Mouse (Mus musculus) intestine, embryonic 14.5 days (tissue): Measurements from ENCODE around the gene Aars. TPM values are rescaled to one million over a fixed set of nuclear protein-coding genes. Genes with fewer than 3 reads are reported as not detected.

Experiments used
- ATAC-seq: fragments of 200-750 bp; cut with Nextera tagmentation; replicated peaks from 2 replicates; pipeline ENCODE4 v1.8.0; 2017; ENCODE audit warnings: low read depth, moderate number of reproducible peaks, moderate TSS enrichment, moderate library complexity; ENCODE audit not compliant: low FRiP score, low TSS enrichment
- DNase-seq: peaks from one replicate; pipeline ENCODE4 v3.0.0-alpha.2; 2018; ENCODE audit warnings: low spot score
- H3K27ac ChIP-seq: fragments of 300-500 bp; sonication (generic); 2 replicates; pipeline ENCODE4 v1.5.1; 2014; ENCODE audit warnings: low read depth, mild to moderate bottlenecking, control low read depth
- H3K27me3 ChIP-seq: fragments of 300-500 bp; sonication (generic); replicated peaks from 2 replicates; pipeline ENCODE4 v1.6.1; 2014; ENCODE audit warnings: low read length, control low read depth; ENCODE audit not compliant: control insufficient read depth, insufficient read depth
- H3K36me3 ChIP-seq: fragments of 300-500 bp; sonication (generic); 2 replicates; pipeline ENCODE4 v1.6.1; 2014; ENCODE audit warnings: low read length, control low read depth; ENCODE audit not compliant: control insufficient read depth, insufficient read depth
- H3K4me1 ChIP-seq: fragments of 300-500 bp; sonication (generic); replicated peaks from 2 replicates; pipeline ENCODE4 v1.6.1; 2014; ENCODE audit warnings: low read length, control low read depth, mixed read lengths; ENCODE audit not compliant: control insufficient read depth, insufficient read depth
- H3K4me2 ChIP-seq: fragments of 300-500 bp; sonication (generic); 2 replicates; pipeline ENCODE4 v1.6.1; 2014; ENCODE audit warnings: low read length
- H3K4me3 ChIP-seq: fragments of 300-500 bp; sonication (generic); 2 replicates; pipeline ENCODE4 v1.5.1; 2014; ENCODE audit warnings: low read depth, low read length, control low read depth, mixed read lengths
- H3K9ac ChIP-seq: fragments of 300-500 bp; sonication (generic); 2 replicates; pipeline ENCODE4 v1.6.1; 2014; ENCODE audit warnings: mild to moderate bottlenecking, low read length
- H3K9me3 ChIP-seq: fragments of 300-500 bp; sonication (generic); 2 replicates; pipeline ENCODE4 v1.6.1; 2016; ENCODE audit warnings: low read length, control low read depth; ENCODE audit not compliant: control insufficient read depth
- WGBS: fragments of 180-500 bp; shearing (Covaris S2); extraction: QIAGEN DNeasy Blood & Tissue Kit; methylation state at CpG from one replicate; pipeline ENCODE4 v1.1.7; 2014; 5-methylcytosine and 5-hydroxymethylcytosine counted together
- polyA plus RNA-seq: library from polyadenylated mRNA; unstranded; fragments of >200 nt; fragmentation: Nextera tagmentation; extraction: Ambion mirVana; gene quantifications from 2 replicates; pipeline ENCODE4 v1.2.1, GENCODE M21; 2014

The Aars gene
- polyA plus RNA-seq, 1 experiment from 2014 or later: 52.7 TPM

DNA sequence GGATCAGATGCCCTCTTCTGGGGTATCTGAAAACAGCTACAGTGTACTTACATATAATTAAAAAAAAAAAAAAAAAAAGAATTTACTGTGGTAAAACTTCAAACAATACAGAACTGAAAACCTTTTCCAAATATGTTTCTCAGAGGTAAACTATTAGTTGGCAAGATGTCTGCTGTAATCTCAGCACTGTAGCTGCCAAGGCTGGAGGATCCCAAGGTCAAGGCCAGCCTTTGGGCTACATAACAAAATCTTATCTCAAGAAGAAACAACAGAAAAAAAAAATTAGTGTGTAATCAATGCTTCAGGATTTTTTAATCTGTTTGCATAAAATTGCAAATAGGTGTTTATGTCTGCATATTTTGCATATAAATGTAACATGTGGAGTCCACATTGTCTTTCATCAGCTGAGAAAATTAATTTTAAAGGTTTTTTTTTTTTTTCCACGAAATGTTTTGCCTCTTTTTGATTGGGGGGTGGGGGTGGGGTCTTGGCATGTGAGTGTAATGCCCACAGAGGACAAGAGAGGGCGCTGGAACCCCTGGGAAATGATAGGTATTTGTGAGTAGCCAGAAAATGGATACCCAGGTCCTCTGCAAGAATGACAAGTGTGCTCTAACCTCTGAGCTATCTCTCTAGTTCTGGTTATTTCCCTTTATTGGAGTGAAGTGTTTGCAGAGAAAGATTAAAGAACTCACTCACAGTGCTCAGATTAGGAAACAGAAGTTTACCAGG, 11.2 kb downstream of the Aars start:
- DNase-seq (no peak), ATAC-seq (no peak)
- 57% methylated on average over 2 of the region's 2 CpGs for WGBS
- Histone ChIP-seq H3K36me3 (peaks cover 100% of the 10 kb centered on the region), H3K4me3 (no peak overlapping the region), H3K9ac (no peak overlapping the region), H3K4me2 (no peak overlapping the region), H3K27me3 (no peaks in the 10 kb centered on the region), H3K4me1 (no peaks in the 10 kb centered on the region), H3K9me3 (no peaks in the 10 kb centered on the region), H3K27ac (no peak overlapping the region)

DNA sequence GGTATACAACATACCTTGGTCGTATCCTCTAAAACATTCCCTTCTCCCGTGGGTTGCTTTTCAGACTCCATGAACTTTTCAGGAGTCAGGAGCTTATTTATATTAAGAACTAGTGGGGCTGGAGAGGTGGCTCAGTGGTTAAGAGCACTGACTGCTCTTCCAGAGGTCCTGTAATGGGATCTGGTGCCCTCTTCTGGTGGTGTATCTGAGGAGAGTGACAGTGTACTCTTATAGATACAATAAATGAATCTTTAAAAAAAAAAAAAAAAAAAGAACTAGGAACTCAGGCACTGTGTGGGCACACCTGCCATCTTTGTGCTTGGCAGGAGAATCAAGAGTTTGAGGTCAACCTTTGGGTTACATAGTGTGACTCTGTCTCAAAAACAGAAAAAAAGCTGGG, 15.8 kb downstream of the Aars start:
- no peak for ATAC-seq
- Histone ChIP-seq H3K27ac (no peak overlapping the region), H3K4me2 (no peak overlapping the region), H3K4me1 (no peaks in the 10 kb centered on the region), H3K4me3 (no peak overlapping the region), H3K9me3 (no peaks in the 10 kb centered on the region), H3K36me3 (peaks cover 100% of the 10 kb centered on the region), H3K27me3 (no peaks in the 10 kb centered on the region), H3K9ac (no peak overlapping the region)
- no peak for DNase-seq
- WGBS: 92% methylated on average over 2 of the region's 2 CpGs

DNA sequence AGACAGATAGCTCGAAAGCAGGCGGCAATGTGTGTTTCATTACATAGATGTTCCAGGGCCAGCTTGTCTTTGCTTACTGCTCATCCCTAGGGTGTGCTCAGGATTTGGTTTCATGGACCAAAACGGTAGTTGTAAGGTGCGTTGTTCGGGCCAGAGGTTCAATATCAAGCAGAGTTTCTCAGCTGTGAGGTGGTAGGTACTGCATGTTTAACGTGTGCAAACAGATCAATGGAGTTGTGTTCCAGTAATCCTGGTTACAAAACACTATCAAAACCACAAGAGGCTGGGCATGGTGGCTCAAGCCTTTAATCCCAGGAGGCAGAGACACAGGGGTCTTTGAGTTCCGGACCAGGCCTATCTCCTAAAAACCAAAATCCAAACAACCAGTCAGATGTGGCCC, 16.2 kb downstream of the Aars start:
- 94% methylated on average over 7 of the region's 7 CpGs for WGBS
- no peak for DNase-seq
- H3K36me3 ChIP-seq: peaks cover 100% of the 10 kb centered on the region

DNA sequence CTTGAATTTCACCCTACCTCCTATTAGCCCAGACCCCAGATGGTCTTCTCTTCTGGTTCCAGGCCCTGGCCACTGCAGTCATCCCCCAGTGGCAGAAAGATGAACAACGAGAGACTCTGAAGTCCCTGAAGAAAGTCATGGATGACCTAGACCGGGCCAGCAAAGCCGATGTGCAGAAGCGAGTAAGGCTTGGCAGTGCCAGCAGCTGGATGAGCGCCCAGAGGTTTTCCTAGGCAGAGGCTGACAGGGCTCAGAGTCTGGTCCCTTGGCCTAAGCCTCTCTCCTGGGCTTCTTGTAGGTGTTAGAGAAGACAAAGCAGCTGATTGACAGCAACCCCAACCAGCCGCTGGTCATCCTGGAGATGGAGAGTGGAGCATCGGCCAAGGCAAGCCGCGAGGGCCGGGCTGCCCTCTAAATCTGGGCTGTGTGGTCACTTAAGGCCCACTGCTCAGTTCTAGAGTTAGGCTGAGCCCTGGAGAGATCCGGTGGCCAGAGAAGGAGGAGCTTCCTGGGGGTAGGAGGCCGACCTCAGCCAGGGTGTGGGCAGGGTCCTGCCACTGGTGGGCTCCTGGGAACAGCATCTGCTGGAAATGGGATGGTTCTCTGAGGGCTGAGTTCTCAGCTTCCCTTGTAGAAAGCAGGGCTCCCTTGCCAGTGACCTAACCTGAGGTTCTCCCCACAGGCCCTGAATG, 21.0 kb downstream of the Aars start:
- H3K27me3 ChIP-seq: no peaks in the 10 kb centered on the region
- no peak overlapping the region for H3K4me3 ChIP-seq

More for the DNA sequence above, 16.2 kb downstream of the Aars start:
- H3K9ac ChIP-seq: no peak overlapping the region
- no peaks in the 10 kb centered on the region for H3K27me3 ChIP-seq
- H3K9me3 ChIP-seq: no peaks in the 10 kb centered on the region
- no peak overlapping the region for H3K27ac ChIP-seq
- ATAC-seq: no peak
- no peaks in the 10 kb centered on the region for H3K4me1 ChIP-seq
- H3K4me3 ChIP-seq: no peak overlapping the region
- no peak overlapping the region for H3K4me2 ChIP-seq

DNA sequence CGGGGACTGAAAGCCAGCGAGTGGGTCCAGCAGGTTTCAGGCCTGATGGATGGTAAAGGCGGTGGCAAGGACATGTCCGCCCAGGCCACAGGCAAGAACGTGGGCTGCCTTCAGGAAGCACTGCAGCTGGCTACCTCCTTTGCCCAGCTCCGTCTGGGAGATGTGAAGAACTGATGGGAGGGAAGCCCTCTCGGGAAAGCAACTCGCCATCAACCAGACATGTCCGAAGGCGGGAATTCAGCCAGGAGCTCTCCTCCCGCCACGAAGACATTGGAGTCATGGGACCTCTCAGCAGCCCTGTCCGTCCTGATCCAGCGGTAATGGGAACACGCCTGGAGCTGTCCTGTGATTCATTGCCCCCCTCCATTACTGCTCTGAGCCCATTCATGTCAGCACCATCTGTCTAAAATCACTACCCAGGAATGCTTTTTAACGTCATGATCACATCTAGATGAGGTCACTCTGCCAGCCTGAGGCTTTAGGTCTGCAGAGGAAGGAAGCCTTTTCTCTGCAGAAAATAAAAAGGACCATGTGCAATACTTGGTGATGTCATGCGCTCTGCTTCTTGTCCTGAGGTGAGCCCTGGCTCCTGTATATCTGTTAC, 22.2 kb downstream of the Aars start:
- Histone ChIP-seq H3K9me3 (no peaks in the 10 kb centered on the region), H3K4me1 (peaks cover 13% of the 10 kb centered on the region), H3K4me2 (no peak overlapping the region), H3K9ac (no peak overlapping the region), H3K27ac (no peak overlapping the region), H3K27me3 (no peaks in the 10 kb centered on the region), H3K4me3 (no peak overlapping the region), H3K36me3 (peaks cover 65% of the 10 kb centered on the region)
- 91% methylated on average over 17 of the region's 17 CpGs for WGBS
- DNase-seq (no peak), ATAC-seq (no peak)

More for the DNA sequence above, 21.0 kb downstream of the Aars start:
- no peak overlapping the region for H3K9ac ChIP-seq
- H3K4me2 ChIP-seq: no peak overlapping the region
- H3K36me3 ChIP-seq: peaks cover 76% of the 10 kb centered on the region
- H3K9me3 ChIP-seq: no peaks in the 10 kb centered on the region
- H3K4me1 ChIP-seq: peaks cover 13% of the 10 kb centered on the region
- DNase-seq (no peak), ATAC-seq (no peak)
- no peak overlapping the region for H3K27ac ChIP-seq
- 96% methylated on average over 12 of the region's 12 CpGs for WGBS

DNA sequence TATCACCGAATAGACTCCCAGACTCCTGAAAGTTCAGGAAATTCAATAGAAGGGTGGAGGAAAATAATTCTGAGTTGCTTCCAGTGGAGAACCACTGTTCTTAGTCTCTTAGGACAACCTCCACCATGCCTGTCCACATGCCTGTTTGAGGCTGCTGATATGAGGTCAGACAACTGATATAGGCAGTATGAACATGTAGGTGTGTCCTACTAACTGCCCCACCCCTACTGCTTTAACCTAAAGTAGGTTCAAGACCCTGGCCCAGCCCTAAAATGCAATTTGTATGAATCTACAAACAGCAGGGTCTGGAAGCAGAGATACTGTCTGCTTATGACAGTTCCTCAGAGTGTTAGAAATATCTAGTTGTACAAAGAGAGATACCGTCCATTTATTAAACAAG, 22.7 kb downstream of the Aars start:
- Histone ChIP-seq H3K9me3 (no peaks in the 10 kb centered on the region), H3K27me3 (no peaks in the 10 kb centered on the region), H3K4me3 (peak overlapping the region; percentile 90; the same call in 1 of the 2 replicates), H3K36me3 (peaks cover 59% of the 10 kb centered on the region), H3K9ac (no peak overlapping the region), H3K4me2 (no peak overlapping the region; the same call in 1 of the 2 replicates), H3K27ac (no peak overlapping the region), H3K4me1 (peaks cover 13% of the 10 kb centered on the region)
- 77% methylated on average over 2 of the region's 2 CpGs for WGBS
- DNase-seq: no peak
- ATAC-seq: 0 out of 2 replicates have a peak, but pooled peaks have one; percentile 7

DNA sequence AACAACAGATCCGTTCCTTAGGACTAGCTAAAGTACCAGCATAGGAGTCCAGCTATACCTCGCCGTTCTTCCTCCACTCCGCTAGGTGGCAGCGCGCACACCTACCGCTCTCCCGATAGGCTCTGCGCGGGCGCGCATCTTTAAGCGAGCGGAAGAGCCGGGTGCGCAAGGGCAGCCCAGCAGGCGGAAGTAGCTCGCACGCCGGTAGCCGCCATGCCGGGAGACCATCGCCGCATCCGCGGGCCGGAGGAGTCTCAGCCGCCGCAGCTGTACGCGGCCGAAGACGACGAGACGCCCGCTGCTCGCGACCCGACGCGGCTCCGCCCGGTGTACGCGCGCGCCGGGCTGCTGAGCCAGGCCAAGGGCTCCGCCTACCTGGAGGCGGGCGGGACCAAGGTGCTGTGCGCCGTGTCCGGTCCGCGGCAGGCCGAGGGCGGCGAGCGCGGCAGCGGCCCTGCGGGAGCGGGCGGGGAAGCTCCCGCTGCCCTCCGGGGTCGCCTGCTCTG, 23.3 kb downstream of the Aars start, which contains the start of gene Exosc6:
Exosc6 (plus strand) TSS at position 182 of the 506 bp plus-strand sequence.
- Histone ChIP-seq H3K9me3 (no peaks in the 10 kb centered on the region), H3K4me2 (peak within 1 kb of the TSS; percentile 92), H3K9ac (peak within 1 kb of the TSS; percentile 66), H3K27ac (peak within 1 kb of the TSS; percentile 77), H3K36me3 (peaks cover 54% of the 10 kb centered on the region), H3K27me3 (no peaks in the 10 kb centered on the region), H3K4me3 (peak within 1 kb of the TSS; percentile 90), H3K4me1 (peaks cover 18% of the 10 kb centered on the region)
- ATAC-seq (peak; percentile 95), DNase-seq (peak; percentile 90)
- under 1% methylated on average over 68 of the region's 68 CpGs for WGBS

DNA sequence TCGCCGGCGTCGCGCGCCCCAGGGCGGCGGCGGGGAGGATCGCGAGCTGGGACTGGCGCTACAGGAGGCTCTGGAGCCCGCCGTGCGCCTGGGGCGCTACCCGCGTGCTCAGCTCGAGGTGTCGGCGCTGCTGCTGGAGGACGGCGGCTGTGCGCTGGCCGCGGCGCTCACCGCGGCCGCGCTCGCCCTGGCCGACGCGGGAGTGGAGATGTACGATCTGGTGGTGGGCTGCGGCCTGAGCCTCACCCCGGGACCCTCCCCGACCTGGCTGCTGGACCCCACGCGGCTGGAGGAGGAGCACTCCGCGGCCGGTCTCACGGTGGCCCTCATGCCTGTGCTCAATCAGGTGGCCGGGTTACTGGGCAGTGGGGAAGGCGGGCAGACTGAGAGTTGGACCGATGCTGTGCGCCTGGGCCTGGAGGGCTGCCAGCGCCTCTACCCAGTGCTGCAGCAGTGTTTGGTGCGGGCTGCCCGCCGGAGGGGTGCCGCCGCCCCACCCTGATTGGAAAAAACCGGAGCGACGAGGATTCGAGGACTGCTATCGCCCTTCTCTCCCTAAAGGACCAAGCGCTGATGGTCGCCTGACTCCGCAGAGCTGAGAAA, 23.8 kb downstream of the Aars start:
- peak overlapping the region; percentile 90 for H3K4me3 ChIP-seq
- H3K9ac ChIP-seq: peak overlapping the region; percentile 66
- H3K36me3 ChIP-seq: peaks cover 48% of the 10 kb centered on the region
- H3K4me2 ChIP-seq: peak overlapping the region; percentile 92
- H3K27ac ChIP-seq: peak overlapping the region; percentile 77
- H3K27me3 ChIP-seq: no peaks in the 10 kb centered on the region
- H3K9me3 ChIP-seq: no peaks in the 10 kb centered on the region
- DNase-seq: peak; percentile 75
- H3K4me1 ChIP-seq: peaks cover 20% of the 10 kb centered on the region
- under 1% methylated on average over 63 of the region's 63 CpGs for WGBS
- peak; percentile 33 for ATAC-seq
